Mouse (Mus musculus) erythroid progenitor cell, adult 5-6 weeks (primary cell): ENCODE measurements around the gene Klhl36. TPM values are rescaled to one million over a fixed set of nuclear protein-coding genes. Genes with fewer than 3 reads are reported as not detected.

ENCODE experiments used
- ATAC-seq: replicated peaks from 2 replicates; pipeline ENCODE4 v1.8.0; 2016; ENCODE audit warnings: moderate number of reproducible peaks, mild to moderate bottlenecking, moderate TSS enrichment, inconsistent platforms; ENCODE audit not compliant: poor library complexity, low FRiP score, severe bottlenecking
- total RNA-seq, 2 experiments: library from RNA; stranded (forward) in 1 of 2; stranded (reverse) in 1 of 2; fragments of 150-400 nt in 1 of 2; fragments of 186-747, 209-891 nt in 1 of 2; gene quantifications; 2 replicates each; pipeline versions ENCODE4 v1.2.3 to v1.2.4; 2015 to 2017; ENCODE audit warnings: low replicate concordance in 2 of 2

Klhl36 gene
- total RNA-seq (2015; ENCODE audit: low replicate concordance) = 1.1 TPM in 1 of 2 replicates, not detected in the other
- total RNA-seq (2017; ENCODE audit: low replicate concordance) = 1.8 and 2.3 TPM in 2 replicates

DNA sequence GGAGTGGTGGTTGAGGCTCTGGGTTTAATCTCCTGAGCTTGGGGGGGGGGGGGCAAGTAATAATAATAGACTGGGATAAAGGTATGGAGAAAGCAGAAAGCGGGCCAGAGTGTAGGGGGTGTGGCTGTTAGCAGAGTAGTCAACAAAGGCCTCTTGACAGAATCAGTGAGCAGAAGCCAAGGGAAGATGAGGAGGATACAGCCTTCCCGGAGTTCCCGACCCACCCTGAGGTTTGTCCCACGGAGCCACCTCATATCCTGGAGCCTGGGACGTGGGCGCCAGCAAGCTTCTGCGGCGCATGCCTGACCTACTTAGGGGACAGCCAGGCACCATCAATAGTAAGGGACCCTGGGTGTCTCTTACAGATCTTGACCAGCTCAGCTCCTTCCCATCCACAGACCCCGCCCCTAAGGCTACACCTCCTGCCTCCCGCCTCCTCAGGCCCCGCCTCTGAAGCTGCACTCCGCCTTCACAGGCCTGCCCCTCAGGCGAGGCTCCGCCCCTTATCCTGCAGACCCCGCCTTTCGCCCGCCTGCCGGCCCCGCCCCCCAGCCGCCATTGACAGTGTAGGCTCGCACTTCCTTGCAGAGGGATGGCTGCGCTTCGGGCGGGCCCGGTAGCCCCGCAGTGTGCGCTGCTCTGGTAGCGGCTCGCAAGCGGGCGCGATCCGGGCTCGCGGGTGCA lies at the start of gene Klhl36:
Gene Klhl36 (plus strand): TSS at position 561 of the 684 bp plus-strand sequence.
- ATAC-seq = peak; percentile 91

- no peak for ATAC-seq
Measured at GRCm38 (mm10) chr8:119812650-119813431, 49.2 kb upstream of the Klhl36 start.

DNA sequence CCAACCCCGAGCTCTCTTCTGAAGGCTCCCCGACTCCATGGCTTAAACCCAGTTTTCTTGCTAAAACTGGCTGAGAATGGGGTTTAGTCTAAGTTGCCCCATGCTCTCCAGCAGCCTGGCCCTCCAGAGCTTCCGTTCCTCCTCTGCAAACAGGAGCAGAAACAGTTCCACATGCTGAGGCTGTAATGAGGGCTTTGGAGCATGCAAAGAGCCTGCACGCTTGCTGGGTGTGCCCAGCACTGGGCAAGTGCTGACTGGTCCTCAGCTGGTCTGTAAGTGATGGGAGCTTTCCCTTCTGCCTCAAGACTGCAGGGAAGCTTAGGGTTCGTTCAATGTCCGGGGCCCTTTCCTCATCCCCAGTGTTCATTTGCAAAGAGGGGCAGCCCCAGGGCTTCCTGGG lies 45.8 kb upstream of the Klhl36 start:
- ATAC-seq = no peak

- no peak for ATAC-seq
Measured at GRCm38 (mm10) chr8:119817446-119817845, 44.6 kb upstream of the Klhl36 start.

- no peak for ATAC-seq
Measured at GRCm38 (mm10) chr8:119819316-119819715, 42.8 kb upstream of the Klhl36 start.

GRCm38 (mm10) chr8:119819976-119820375 lies 42.1 kb upstream of the Klhl36 start:
- ATAC-seq = no peak

- no peak for ATAC-seq
Measured at GRCm38 (mm10) chr8:119821691-119822090, 40.4 kb upstream of the Klhl36 start.

DNA sequence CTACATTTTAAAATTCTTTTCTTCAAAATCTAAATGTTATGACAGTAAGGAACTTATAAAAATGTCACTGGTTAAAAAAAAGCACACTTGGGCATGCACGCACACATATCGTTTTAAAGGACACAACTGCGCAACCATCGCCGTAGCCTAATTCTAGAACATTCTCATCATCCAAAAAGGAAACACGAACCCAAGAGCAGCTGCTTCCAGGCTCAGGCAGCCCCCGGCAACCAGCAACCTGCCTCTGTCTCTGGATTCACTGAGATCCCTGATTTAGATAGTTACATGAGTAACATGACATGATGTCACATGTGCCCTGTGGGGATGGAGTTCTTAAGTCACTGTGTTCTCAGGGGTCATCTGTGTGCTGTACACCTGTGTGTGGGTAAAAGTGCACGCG lies 38.8 kb upstream of the Klhl36 start:
- ATAC-seq = no peak

DNA sequence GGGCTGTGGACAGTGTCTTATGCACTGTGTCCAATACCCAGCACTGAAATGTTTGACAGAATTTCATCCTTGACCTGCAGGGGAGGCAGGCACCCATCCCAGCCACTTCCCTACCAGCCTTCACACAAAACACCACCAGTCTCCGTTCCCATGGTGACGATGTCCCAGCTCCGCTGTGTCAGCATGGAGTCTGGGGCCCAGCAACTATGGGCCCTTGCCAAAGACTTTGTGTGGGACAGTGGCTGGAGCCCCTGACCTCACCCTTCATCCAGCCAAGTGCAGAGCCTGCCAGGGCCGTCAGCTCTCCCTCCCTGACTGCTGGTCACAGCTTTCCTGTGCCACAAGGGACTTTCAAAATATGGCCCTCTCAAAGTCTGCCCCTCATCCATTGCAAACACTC lies 38.0 kb upstream of the Klhl36 start:
- no peak for ATAC-seq

DNA sequence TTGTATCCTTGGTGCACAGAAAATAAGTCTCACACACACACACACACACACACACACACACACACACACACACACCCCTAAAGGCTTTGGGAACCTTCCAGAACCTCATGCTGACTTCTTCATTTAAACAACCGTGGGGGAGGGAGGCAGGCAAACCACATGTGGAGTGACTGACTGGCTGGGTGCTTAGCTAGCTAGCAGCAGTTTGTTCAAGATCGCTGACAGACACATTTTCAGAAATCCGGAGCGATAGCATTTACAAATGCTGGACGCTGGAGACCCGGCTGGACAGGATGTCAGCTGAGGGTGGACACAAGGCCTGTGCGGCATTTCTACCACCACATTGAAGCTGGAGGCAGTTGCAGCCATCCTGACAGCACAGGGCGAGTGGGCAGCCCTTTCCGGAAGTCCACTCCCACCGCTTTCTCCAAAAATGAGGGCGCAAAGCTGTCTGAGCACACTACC lies 37.2 kb upstream of the Klhl36 start:
- no peak for ATAC-seq

DNA sequence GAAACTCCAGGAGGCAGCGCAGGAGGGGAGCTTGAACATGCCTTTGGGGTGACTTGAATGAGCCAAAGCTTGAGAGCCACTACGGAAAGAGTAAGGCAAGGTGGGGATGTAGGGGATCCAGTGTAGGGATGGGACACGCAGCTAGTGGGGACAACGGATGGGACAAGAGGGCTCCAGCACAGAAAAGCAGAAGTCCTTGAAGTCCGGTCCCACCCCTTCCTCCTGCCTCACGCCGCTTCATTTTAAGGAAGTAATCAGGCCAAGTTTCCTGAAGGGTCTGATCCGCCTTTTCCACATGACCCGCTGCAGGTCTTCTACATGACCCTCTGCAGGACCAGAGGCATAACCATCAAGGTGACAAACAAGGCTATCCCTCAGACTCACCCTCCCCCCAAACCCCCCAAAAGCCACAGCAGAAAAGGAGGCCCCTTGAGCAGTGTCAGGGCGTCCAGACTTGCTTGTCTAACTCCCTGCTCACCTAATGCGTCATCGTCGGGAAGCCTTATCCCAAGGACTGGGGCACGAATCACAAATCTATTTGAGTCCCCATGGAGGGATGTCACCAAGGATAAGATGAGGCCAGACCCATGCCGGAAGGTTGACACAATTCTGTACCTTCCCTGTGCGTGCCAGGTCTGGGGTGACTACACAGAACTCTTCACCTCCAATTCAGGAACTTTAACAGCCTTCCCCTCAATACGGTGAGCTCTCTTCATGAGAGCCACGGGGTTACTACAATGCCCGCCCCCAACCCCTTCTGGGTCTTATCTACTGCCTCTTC lies 35.9 kb upstream of the Klhl36 start:
- ATAC-seq = no peak

DNA sequence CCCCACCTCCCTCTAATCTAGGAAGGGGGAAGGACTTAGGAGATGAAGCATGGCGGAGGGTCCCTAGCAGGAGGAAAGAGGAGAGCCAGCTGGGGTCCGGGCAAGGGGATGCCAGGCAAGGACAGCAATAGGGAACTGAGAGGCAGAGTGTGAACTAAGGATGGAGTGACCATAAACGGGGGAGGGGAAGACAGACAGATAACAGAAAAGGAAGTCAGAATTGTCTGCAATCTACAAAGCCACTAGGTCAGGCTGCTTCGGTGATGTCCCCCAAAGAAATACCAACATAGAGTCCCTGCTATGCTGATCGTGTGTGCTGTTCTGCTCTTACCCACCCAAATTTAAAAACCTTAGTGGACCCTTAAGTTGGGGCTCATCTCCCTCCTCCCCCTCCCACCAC lies 35.1 kb upstream of the Klhl36 start:
- no peak for ATAC-seq

DNA sequence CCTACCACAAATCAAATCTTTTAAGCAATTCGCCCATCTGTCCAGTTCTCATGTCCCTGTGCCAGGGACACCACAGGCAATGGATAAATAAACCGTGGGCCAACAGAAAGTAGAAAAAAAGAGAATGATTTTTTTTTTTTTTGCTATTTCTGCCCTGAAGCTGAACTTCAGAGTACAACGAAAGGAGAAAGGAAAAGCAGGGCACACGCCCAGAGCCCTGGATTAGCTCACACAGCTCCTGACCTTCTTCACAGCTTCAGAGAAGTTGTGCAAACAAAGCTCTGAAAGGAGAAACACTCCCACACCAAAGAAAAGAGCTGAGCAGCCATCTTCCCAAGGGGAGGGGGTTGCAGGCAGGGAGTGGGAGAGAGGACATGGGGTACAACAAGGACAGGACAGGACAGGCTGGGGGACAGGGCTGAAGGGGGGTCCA lies 34.3 kb upstream of the Klhl36 start:
- ATAC-seq = no peak

DNA sequence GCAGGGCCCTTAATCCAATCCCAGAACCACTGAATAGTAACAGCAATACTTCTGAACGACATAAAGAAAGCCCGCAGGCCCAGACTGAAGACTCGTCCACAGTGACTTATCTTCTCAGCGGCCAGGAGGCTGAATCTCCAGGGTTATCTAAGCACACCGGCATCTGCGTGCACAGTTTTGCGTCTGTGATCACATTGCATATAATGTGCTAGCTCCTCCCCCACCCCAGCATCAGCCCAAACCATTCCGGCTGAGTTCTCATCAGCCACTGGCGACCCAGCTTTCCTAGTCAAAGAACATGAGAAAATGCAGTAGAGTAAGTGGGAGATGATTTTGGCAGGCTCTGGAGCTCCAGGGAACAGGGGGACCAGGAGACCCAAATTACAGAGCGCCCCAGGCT lies 33.1 kb upstream of the Klhl36 start:
- no peak for ATAC-seq

- no peak for ATAC-seq
Measured at GRCm38 (mm10) chr8:119829420-119829819, 32.6 kb upstream of the Klhl36 start.

DNA sequence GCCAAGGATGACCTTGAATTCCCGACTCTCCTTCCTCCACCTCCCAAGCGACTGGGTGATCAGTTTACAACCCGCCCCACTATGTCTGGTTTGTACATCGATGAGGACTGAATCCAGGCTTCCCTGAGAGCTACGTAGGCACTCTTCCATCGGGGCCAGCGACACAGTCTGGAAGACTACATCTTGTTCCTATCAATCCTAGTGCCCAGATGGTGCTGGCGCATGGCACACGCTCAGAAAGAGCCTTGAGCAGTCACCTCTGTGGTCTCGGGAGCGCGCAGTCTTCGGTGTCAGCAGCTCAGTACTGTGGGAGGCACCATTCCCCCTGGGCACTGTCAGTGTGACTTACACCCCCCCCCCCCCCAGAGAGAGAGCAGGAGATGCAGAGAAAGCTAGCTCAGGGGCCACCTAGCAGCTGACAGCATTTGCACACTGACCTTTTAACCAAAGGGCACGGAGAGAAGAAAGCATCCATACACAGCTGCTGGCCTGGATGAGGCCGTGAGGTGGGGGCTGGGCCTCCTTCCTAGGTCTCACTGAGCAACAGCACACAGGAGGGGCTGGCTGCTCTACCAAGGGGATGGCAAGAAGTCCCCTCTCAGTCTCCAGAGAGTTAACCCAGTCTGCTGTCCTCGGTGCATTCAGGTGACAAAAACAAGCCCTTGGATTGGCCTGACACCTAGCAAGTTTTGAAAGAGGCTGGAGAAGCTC lies 32.0 kb upstream of the Klhl36 start:
- no peak for ATAC-seq

DNA sequence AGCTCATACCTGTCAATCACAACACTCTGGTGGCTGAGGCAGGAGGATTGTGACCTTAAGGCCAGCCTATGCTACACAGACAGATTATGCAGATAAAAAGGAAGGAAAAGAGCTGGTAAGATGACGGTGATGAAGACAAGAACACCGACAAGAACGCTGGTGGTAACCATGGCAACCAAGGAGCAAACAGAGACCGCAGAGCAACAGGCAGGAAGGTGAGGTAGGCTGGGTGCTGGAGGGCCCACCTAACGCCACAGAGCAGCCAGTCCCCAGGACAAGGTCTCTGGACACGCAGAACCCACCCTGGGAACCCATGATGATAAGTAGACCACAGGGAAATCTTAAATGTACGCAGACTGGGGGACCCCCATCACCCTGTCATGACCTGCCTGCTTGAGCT lies 31.5 kb upstream of the Klhl36 start:
- no peak for ATAC-seq

DNA sequence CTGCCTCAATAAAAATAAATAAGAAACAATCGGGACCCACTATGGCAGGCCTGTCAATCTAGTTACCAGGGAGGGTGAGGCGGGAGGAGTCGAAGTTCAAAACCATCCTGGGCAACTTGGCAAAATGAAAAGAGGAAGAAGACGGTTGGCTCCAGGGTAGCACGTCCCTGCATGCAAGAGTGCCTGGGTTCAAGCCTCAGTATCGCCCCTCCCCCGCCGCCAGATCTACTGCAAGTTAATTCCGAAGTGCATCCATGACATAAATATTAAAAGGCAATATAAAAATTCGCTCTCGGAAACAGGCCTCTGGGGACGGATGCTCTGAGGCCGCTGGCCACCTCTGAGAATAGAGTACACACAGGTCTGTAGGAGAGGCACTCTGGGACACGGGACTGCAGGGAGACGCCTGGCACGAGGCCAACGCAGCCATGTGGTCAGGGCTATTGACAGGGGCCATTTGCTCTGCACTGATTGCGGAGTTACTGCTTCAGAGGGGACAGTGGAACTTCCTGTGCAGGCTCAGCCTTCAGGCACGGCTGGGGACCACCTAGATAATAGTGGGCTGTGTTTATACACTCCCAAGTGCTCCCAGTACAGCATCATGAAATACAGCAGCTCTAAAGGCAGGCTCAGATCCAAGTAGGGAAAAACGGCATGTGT lies 30.6 kb upstream of the Klhl36 start:
- no peak for ATAC-seq

DNA sequence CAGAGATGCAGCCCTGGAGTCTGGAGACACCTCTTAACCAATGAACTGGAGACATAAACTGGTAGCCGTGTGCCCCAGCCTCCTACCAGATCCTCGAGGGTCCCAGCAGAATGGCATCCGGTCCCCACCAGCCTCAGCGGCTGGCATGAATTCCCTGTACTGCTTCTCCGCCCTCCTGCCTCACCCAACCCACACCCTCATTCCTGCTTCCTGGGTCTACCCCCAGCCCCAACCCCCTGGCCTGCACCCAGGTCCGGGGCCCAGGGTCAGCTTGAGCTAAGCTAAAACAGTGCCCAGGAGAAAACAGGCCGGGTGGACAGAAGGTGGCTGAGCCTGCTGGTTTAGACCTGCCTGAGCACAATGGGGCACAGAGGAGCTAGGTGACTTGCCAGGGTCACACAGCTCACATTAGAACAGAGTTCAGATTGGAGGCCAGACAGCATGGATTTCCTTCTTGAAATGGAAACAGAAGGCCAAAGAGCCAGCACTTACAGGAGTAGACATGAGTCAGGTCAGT lies 29.9 kb upstream of the Klhl36 start:
- no peak for ATAC-seq
